Mouse (Mus musculus): ENCODE measurements at regions not wholly inside any gene's neighbourhood (a gene's known extent, or its start where the extent isn't known, plus 50 kb on each side); places are given as distances from the start of the nearest gene placed in this dataset.

- intact Hi-C loops (cut with DNase I) = no loop called here
- DNase-seq = no peak
Measured at GRCm38 (mm10) chr11:27280791-27281190, 687.0 kb upstream of the Vrk2 start.

- peak; percentile 2 to 13 for DNase-seq
- intact Hi-C loops (cut with DNase I) = no loop called here
Measured at GRCm38 (mm10) chr11:27264253-27264652, 670.5 kb upstream of the Vrk2 start.

DNA sequence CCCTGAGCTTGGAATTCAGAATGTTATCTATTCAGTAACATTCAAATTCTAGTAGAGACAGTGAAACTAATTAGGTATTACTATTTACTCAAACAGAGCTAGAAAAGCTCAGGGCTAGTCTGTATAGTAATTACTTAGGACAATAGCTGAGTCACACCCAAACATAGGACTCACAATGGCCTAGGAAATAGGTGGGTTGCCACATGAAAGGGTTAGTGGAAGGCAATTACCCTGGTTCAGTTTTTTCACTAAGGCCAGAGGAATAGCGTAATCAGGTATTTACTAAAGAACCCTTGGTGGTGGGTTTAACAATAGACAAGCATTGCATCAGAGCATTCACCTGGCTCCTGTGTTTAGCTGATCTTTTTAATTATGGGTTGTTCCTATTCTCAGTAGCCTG, 664.7 kb upstream of the Vrk2 start:
- intact Hi-C loops (cut with DNase I) = no loop called here
- DNase-seq = no peak

- DNase-seq = no peak
- intact Hi-C loops (cut with DNase I) = no loop called here
Measured at GRCm38 (mm10) chr11:27235884-27236283, 642.1 kb upstream of the Vrk2 start.

DNA sequence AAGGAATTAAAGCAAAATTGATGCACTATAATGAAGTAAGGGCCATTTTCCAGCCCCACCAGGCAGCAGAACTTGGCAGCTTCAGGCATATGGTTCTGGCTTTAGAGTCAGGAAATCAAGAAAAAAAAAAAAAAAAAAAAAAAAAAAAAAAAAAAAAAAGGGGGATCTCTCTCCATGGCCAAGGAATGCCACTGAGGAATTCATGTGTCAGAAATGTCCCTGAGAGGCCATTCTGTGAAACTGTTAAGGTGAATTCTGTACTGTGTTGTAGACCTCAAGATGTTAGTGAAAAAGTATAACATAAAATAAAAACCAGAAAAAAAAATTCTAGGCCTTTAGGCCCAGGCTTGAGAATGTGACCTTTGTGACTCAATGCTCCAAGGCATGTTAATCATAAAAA, 632.7 kb upstream of the Vrk2 start:
- DNase-seq = no peak
- intact Hi-C loops (cut with DNase I) = no loop called here

- intact Hi-C loops (cut with DNase I) = no loop called here
- DNase-seq = no peak
Measured at GRCm38 (mm10) chr11:27222436-27222835, 628.6 kb upstream of the Vrk2 start.

DNA sequence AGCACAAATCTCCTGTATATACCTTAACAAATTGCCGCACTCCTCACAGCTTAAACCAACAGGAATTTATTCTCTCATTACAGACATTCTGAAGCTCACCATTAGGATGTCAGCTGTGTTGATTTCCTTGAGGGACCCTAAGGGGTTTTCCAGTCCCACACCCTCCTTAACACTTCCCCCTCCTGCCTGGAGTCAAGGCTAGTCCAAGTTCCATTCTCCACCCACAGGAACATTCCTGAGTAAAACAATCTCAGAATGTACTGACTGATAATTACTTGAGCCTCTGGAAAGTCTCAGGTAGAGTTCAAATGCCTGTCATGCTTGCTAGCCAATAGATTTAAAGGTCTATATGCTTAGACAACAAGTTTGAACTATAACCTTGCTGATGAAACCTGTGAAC, 628.2 kb upstream of the Vrk2 start:
- DNase-seq = no peak
- intact Hi-C loops (cut with DNase I) = no loop called here

DNA sequence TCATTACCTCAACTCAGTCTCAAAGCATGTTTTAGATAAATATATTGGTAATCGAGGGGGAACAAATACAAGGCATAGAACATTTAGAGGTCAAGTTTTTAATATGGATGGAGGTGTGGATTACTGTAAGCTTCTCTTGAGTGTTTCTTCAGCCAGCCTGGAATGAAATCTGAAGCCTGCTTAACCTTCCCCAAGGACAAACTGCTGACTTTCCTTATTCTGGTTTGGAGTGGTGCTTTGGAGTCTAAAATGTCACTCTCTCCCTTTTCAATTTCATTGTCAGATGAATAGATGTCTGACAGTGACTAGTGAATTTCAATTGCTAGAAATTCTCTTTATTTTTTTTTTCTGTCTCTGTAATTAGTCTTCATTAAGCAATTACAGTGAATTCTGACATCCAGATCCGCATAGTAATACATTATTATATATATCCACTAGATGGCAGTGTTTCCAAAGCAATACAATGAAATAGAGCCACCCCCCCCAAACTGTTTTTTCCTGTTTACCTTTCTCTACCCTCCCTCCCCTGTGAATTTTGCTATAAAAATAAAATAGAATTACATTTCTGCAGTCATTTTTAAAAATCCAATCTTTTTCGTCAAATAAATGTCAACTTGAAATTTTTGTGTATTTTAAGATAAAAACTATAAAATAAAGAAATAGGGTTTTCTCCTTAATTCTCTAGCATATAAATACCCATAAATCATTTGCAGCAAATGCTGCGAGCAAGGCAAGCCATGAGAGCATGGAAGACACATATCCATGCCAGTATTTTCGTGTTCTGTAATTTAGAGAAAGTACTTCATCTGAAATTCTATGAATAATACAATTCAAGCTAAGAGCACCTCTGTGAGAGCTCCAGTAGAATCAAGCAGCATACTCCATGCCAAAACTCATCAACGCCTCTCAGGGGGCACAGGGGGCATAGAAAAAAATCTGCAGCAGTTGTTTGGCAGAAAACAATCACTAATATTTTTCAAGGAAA, 626.2 kb upstream of the Vrk2 start:
- DNase-seq = no peak
- intact Hi-C loops (cut with DNase I) = loop anchor here (5.0 kb wide), 1 partner anchor 1362 kb away; the partner anchor contains the start of gene Ccdc85a

- intact Hi-C loops (cut with DNase I) = loop anchor here (5.0 kb wide), 1 partner anchor 1367 kb away; the partner anchor contains the start of gene Ccdc85a
Measured at GRCm38 (mm10) chr11:27215752-27216151, 622.0 kb upstream of the Vrk2 start.

DNA sequence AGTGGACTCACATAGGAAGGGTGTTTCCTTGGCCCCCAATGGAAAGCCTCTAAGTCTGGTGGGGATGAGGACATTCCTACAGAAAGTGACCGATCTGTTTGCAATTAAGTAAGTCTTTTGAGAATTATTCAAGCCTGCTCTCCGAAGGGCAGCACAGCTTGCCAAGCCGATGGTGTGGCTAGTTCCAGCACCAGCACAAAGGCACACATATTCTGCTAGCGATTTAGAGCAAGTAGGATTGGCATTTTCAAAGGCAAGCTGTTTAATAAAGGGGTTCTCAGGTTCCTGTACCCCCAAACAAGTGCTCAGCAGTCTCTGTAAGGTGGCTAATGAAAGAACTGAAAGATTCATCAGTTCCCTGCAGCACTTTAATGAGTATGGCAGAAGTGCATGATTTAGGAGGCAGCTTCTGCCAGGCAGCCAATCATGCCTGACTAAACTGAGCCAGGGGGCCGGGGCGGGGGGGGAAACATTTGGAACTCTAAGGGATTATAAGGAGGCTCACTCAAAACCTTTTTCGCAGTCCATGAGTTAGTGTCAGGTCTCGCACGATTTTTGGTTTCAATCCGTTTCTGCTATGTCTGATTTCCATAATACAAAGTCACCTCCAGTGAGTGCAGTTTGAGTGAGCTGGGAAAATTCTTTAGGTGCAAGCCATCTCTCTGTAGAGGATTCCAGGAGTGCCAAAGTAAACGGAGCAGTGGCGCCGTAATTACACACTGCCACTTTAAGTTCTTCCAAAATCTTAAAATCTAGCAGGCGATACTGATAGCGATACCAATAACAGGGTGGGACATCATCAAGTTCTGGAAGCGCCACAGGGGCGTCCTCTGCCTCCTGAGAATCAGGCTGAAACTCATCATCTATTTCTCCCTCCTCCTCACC, 609.8 kb upstream of the Vrk2 start:
- intact Hi-C loops (cut with DNase I) = no loop called here
- DNase-seq = no peak

More at GRCm38 (mm10) chr11:27215752-27216151, 622.0 kb upstream of the Vrk2 start:
- DNase-seq = no peak

DNA sequence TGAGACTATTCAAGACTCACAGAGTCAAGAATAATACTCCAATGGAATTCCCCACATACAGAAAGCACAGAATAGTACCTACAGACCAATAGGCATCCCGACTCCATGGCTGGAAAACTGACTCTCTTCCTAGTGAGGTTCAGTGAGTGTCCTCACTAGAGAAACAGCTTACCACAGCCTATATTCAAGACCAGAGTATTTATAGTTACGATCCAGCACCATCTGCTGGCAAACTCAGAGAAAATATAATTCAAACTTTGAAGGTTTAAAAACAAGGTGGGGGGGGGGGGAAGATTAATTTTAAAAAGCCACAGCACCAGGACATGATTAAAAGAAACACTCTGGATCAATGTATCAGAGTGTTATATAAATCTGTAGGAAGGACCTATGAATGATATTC, 590.2 kb upstream of the Vrk2 start:
- intact Hi-C loops (cut with DNase I) = no loop called here

DNA sequence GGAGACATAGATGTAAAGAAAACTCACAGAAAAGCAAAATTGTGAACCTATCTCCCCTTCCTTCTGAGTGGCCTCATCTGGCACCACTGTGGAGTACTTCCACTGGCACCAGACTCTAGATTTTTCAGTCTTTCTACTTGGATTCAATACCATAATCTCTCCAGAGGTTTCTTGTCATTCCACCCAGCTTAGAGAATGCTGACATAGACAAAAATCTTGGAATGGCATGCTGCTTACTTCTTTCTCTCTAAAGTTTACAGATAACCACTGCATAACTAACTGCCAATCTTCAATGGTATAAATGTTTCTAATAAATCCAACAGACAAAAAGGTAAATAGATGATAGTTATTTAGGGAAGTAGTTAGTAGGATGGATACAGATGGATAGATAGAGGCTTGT, 589.6 kb upstream of the Vrk2 start:
- DNase-seq = no peak
- intact Hi-C loops (cut with DNase I) = no loop called here

More for the DNA sequence above, 590.2 kb upstream of the Vrk2 start:
- no peak for DNase-seq

- intact Hi-C loops (cut with DNase I) = no loop called here
Measured at GRCm38 (mm10) chr11:27160411-27160810, 566.6 kb upstream of the Vrk2 start.

More at GRCm38 (mm10) chr11:27160411-27160810, 566.6 kb upstream of the Vrk2 start:
- DNase-seq = no peak
